Mouse (Mus musculus) ES-Bruce4 (cell line): ENCODE data around the gene Ascl2.

Experiments
- CTCF ChIP-seq: IDR thresholded peaks from one replicate; pipeline ENCODE4 v1.8.1; 2011; ENCODE audit warnings: low read depth, low read length
- EP300 ChIP-seq: IDR thresholded peaks from 2 replicates; pipeline ENCODE4 v1.6.1; 2011; ENCODE audit warnings: low read depth, low read length; ENCODE audit not compliant: insufficient read depth
- POLR2A ChIP-seq: IDR thresholded peaks from one replicate; pipeline ENCODE4 v1.8.1; 2011; ENCODE audit warnings: low read length; ENCODE audit not compliant: insufficient read depth

GRCm38 (mm10) chr7:142995630-142996338 is 26.7 kb upstream of the Ascl2 start:
- no peak for TF ChIP-seq POLR2A
- no peak for TF ChIP-seq EP300
- TF ChIP-seq CTCF: no peak
